Mouse (Mus musculus) testis, adult 2 months (tissue): Measurements from ENCODE around the gene Cxadr. TPM values are rescaled to one million over a fixed set of nuclear protein-coding genes. Genes with fewer than 3 reads are reported as not detected.
"Not testable (repeated sequence)": the region's sequence is repeated elsewhere in the genome, so short reads cannot be mapped to it uniquely, and the experiment has no call there.

Source experiments
- H3K27ac ChIP-seq: fragments of 200-500 bp; 2 replicates; pipeline ENCODE4 v1.5.1; 2012; ENCODE audit warnings: low read depth, low read length; ENCODE audit not compliant: control insufficient read depth, insufficient read depth
- H3K27me3 ChIP-seq: fragments of 200-500 bp; 2 replicates; pipeline ENCODE4 v1.6.1; 2012; ENCODE audit warnings: mild to moderate bottlenecking, low read length, moderate library complexity; ENCODE audit not compliant: control insufficient read depth, insufficient read depth
- H3K36me3 ChIP-seq: fragments of 200-500 bp; 2 replicates; pipeline ENCODE4 v1.6.1; 2012; ENCODE audit warnings: mild to moderate bottlenecking, low read length; ENCODE audit not compliant: control insufficient read depth, insufficient read depth
- H3K4me1 ChIP-seq: fragments of 200-500 bp; 2 replicates; pipeline ENCODE4 v1.6.1; 2012; ENCODE audit warnings: low read length; ENCODE audit not compliant: control insufficient read depth, insufficient read depth
- H3K4me3 ChIP-seq: fragments of 200-500 bp; 2 replicates; pipeline ENCODE4 v1.5.1; 2012; ENCODE audit warnings: low read depth, mild to moderate bottlenecking, low read length, moderate library complexity, mixed read lengths; ENCODE audit not compliant: control insufficient read depth
- CTCF ChIP-seq: fragments of 200-500 bp; IDR thresholded peaks from 2 replicates; pipeline ENCODE4 v1.5.1; 2012; ENCODE audit warnings: low read depth, mild to moderate bottlenecking, inconsistent platforms, low read length, moderate library complexity; ENCODE audit not compliant: control insufficient read depth, insufficient read depth, insufficient replicate concordance
- POLR2A ChIP-seq: fragments of 200-500 bp; IDR thresholded peaks from 2 replicates; pipeline ENCODE4 v1.6.1; 2012; ENCODE audit warnings: low read depth, mild to moderate bottlenecking, inconsistent platforms, low read length, moderate library complexity; ENCODE audit not compliant: control insufficient read depth
- polyA plus RNA-seq: library from polyadenylated mRNA; depleted of rRNA; stranded (reverse); fragments of >200 nt; gene quantifications from 2 replicates; pipeline ENCODE4 v1.2.3, GENCODE M21; 2012

Cxadr gene
- polyA plus RNA-seq, 1 experiment: 0.93 TPM

DNA sequence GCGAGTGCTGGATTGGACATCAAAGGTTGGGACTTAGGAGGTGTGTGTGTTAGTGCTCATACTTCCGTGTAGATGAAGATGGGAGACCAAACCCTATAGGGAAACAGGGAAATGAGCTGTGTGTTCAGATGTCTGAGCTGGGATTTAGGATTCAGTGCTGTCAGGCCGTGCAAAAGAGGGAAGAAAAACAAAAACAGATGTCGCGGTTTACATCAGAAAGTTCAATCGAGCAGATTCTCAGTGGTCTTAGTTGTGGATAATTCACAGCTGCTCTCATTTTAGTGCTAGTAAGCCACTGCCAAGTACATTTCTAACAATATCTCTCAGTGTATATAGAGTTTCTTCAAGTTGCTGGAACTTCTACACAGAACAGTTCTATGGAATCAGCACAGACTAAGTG, 42.5 kb downstream of the Cxadr start:
- Histone ChIP-seq H3K4me3 (no peak overlapping the region), H3K36me3 (no peaks in the 10 kb centered on the region), H3K27ac (no peak overlapping the region), H3K4me1 (peaks cover 2% of the 10 kb centered on the region; the same call in 1 of the 2 replicates), H3K27me3 (no peaks in the 10 kb centered on the region)
- TF ChIP-seq POLR2A (no peak), CTCF (no peak)

GRCm38 (mm10) chr16:78346662-78347327, 45.5 kb downstream of the Cxadr start:
- H3K4me3 ChIP-seq: no peak overlapping the region
- no peaks in the 10 kb centered on the region for H3K36me3 ChIP-seq
- H3K4me1 ChIP-seq: no peaks in the 10 kb centered on the region
- no peak for TF ChIP-seq POLR2A
- no peak for TF ChIP-seq CTCF
- no peaks in the 10 kb centered on the region for H3K27me3 ChIP-seq
- H3K27ac ChIP-seq: no peak overlapping the region

DNA sequence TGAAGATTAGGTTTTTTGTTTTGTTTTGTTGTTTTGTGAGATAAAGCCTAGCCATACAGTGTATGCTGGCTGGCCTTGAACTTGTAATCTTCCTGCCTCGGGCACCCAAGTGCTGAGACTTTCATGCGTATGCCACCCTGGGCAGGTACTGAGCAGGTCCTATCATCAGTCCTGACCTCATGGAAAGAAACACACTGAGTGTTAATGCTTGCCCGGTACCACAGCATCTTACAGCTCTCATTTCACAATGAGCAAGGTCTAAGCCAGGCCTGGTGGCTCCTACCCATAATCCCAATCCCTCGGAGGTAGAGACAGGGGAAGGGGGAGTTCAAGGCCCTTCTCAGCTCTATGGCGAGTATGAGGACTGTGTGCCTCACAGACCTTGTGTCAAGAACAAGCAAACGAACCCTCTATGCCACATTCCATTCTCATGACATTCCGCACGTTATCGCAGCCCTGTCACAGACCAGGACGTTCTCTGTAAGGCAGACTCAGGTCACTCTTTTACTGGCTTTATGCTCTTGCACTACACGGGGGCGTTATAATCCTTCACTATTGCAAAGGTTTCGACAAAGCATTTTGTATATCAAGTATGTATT, 46.1 kb downstream of the Cxadr start:
- H3K4me1 ChIP-seq: no peaks in the 10 kb centered on the region
- H3K4me3 ChIP-seq: no peak overlapping the region
- H3K36me3 ChIP-seq: no peaks in the 10 kb centered on the region
- H3K27me3 ChIP-seq: no peaks in the 10 kb centered on the region
- TF ChIP-seq CTCF (no peak), POLR2A (no peak)
- H3K27ac ChIP-seq: no peak overlapping the region

- H3K4me3 ChIP-seq: no peak overlapping the region
- H3K27ac ChIP-seq: no peak overlapping the region
- no peaks in the 10 kb centered on the region for H3K4me1 ChIP-seq
- no peak for TF ChIP-seq POLR2A
- no peaks in the 10 kb centered on the region for H3K27me3 ChIP-seq
- H3K36me3 ChIP-seq: no peaks in the 10 kb centered on the region; the same call in 1 of the 2 replicates
These were observed 56.5 kb downstream of the Cxadr start for GRCm38 (mm10) chr16:78357757-78358156.

DNA sequence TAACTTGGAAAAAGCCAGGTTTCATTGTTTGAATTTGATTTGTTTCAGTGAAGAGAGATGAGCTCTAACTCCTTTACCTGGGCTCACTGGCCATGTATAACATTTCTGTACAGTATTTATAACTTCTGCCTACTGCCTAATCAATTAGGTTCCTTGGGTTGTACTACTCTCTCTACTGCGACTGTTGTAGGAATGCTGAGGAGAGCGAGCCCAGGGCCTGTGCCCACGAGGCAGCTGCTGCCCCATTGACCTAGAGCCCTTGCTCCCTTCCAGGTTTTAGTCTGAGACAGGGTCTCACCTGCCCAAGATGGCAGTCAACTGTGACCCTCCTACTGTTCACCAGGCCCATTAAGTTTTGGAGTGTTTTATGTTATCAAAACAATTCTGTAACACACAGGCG, 60.2 kb downstream of the Cxadr start:
- Histone ChIP-seq H3K4me1 (no peaks in the 10 kb centered on the region), H3K36me3 (no peaks in the 10 kb centered on the region; the same call in 1 of the 2 replicates)

DNA sequence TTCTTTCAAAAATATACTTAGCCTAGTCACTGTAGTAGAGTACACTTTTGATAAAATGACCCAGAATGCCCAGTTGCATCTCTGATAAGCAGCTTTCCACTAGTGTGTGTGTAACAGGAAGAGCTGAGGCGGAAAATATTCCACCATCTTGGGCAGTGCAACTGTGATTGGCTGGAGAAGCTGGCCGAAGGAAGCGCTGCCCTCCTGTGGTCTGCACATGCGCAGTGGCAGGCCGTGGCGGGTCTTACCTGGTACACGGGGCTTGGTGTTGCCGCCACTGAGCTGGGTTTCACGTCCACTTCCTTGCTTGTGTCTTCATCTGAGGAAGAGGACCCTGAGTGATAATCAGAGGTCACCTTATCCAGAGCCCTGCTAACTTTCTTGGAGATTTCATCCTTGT, 63.3 kb downstream of the Cxadr start:
- H3K4me3 ChIP-seq, H3K36me3 ChIP-seq: not testable (repeated sequence)

More for the DNA sequence above, 60.2 kb downstream of the Cxadr start:
- no peak for TF ChIP-seq CTCF
- no peak for TF ChIP-seq POLR2A
- Histone ChIP-seq H3K27ac (no peak overlapping the region), H3K4me3 (no peak overlapping the region), H3K27me3 (no peaks in the 10 kb centered on the region)

GRCm38 (mm10) chr16:78371491-78372046, 70.3 kb downstream of the Cxadr start:
- Histone ChIP-seq H3K27me3 (no peaks in the 10 kb centered on the region), H3K4me3 (no peak overlapping the region), H3K27ac (no peak overlapping the region), H3K36me3 (no peaks in the 10 kb centered on the region), H3K4me1 (peaks cover 4% of the 10 kb centered on the region)
- TF ChIP-seq CTCF (no peak), POLR2A (no peak)

More for the DNA sequence above, 63.3 kb downstream of the Cxadr start:
- H3K27ac ChIP-seq, H3K4me1 ChIP-seq, H3K27me3 ChIP-seq: not testable (repeated sequence)

GRCm38 (mm10) chr16:78372786-78373185, 71.5 kb downstream of the Cxadr start:
- Histone ChIP-seq H3K4me1 (peaks cover 9% of the 10 kb centered on the region), H3K27ac (no peak overlapping the region), H3K4me3 (no peak overlapping the region), H3K36me3 (no peaks in the 10 kb centered on the region), H3K27me3 (no peaks in the 10 kb centered on the region)
- TF ChIP-seq POLR2A (no peak), CTCF (no peak)
